33 mouse cellular contexts compared by ENCODE assay signal in genomic region chr2:93533891-93534290, GRCm38 (mm10). TPM values are rescaled to one million over a fixed set of nuclear protein-coding genes. Genes with fewer than 3 reads are reported as not detected.
"Had no signal": no experiment of that assay in that cellular context is flagged by ENCODE, and none has a peak within 500 bp of the region (broad histone marks: within the 10 kb centered on the region; RNA-seq: fewer than 3 reads in every experiment).

No protein-coding gene starts in this region.

- H3K36me3 ChIP-seq: limb, embryonic 10.5 days; limb, embryonic 12.5 days; limb, embryonic 13.5 days; limb, embryonic 15.5 days; liver, embryonic 12.5 days; liver, embryonic 13.5 days; liver, embryonic 15.5 days; lung, embryonic 15.5 days; midbrain, embryonic 10.5 days; midbrain, embryonic 12.5 days; midbrain, embryonic 13.5 days; midbrain, embryonic 15.5 days; neural tube, embryonic 12.5 days had no signal

- H3K4me1 ChIP-seq: liver, embryonic 12.5 days; liver, embryonic 13.5 days; liver, embryonic 15.5 days had no signal

- H3K27me3 ChIP-seq: liver, embryonic 12.5 days; liver, embryonic 13.5 days; liver, embryonic 15.5 days; lung, embryonic 15.5 days; midbrain, embryonic 12.5 days; midbrain, embryonic 13.5 days; midbrain, embryonic 15.5 days; neural tube, embryonic 12.5 days had no signal

- H3K4me3 ChIP-seq: left cerebral cortex, adult 2 months; limb, embryonic 10.5 days; limb, embryonic 12.5 days; limb, embryonic 13.5 days; limb, embryonic 15.5 days; liver, embryonic 12.5 days; liver, embryonic 13.5 days; liver, embryonic 15.5 days; lung, embryonic 15.5 days; megakaryocyte, embryonic 14.5 days; midbrain, embryonic 10.5 days; midbrain, embryonic 12.5 days; midbrain, embryonic 13.5 days; midbrain, embryonic 15.5 days; myocyte; neural tube, embryonic 12.5 days had no signal

- ATAC-seq: liver, embryonic 12.5 days; liver, postnatal 0 days; midbrain, embryonic 13.5 days; midbrain, embryonic 15.5 days; midbrain, embryonic 16.5 days had no signal

- DNase-seq: layer of hippocampus, postnatal 36 days; left cerebral cortex, postnatal 4 days; liver; liver, embryonic 13.5 days; liver, postnatal 0 days; lung, postnatal 10 days; lung, postnatal 14 days; midbrain, embryonic 14.5 days had no signal

- H3K4me2 ChIP-seq: limb, embryonic 12.5 days; limb, embryonic 13.5 days; limb, embryonic 15.5 days; liver, embryonic 11.5 days; liver, embryonic 12.5 days; liver, embryonic 13.5 days; liver, embryonic 15.5 days; lung, embryonic 15.5 days; midbrain, embryonic 11.5 days; midbrain, embryonic 12.5 days; midbrain, embryonic 13.5 days; midbrain, embryonic 15.5 days; neural tube, embryonic 12.5 days had no signal

- H3K9me3 ChIP-seq: limb, embryonic 10.5 days; limb, embryonic 12.5 days; limb, embryonic 13.5 days; limb, embryonic 15.5 days; liver, embryonic 12.5 days; liver, embryonic 13.5 days; liver, embryonic 15.5 days; lung, embryonic 15.5 days; megakaryocyte, embryonic 14.5 days; midbrain, embryonic 10.5 days; midbrain, embryonic 12.5 days; midbrain, embryonic 13.5 days; midbrain, embryonic 15.5 days; neural tube, embryonic 12.5 days had no signal

- H3K27ac ChIP-seq: left cerebral cortex, adult 2 months; limb, embryonic 10.5 days; limb, embryonic 12.5 days; limb, embryonic 13.5 days; limb, embryonic 15.5 days; liver, embryonic 12.5 days; liver, embryonic 13.5 days; liver, embryonic 14.5 days; liver, embryonic 15.5 days; lung, embryonic 15.5 days; macrophage; midbrain, embryonic 10.5 days; midbrain, embryonic 12.5 days; midbrain, embryonic 13.5 days; midbrain, embryonic 15.5 days; neural tube, embryonic 12.5 days had no signal

- H3K9ac ChIP-seq: limb, embryonic 12.5 days; limb, embryonic 13.5 days; limb, embryonic 15.5 days; liver, embryonic 12.5 days; liver, embryonic 13.5 days; liver, embryonic 14.5 days; liver, embryonic 15.5 days; liver, postnatal 0 days; lung, embryonic 15.5 days; midbrain, embryonic 12.5 days; midbrain, embryonic 13.5 days; midbrain, embryonic 15.5 days; neural tube, embryonic 12.5 days had no signal

RNA-seq across cellular contexts. Expression of gene Gm10803, which starts 26.5 kb away (rescaled TPM):
- polyA plus RNA-seq: limb, embryonic 10.5 days; limb, embryonic 11.5 days; limb, embryonic 12.5 days; limb, embryonic 13.5 days; limb, embryonic 15.5 days; liver, adult 2 months; liver, embryonic 11.5 days; liver, embryonic 12.5 days; liver, embryonic 13.5 days; liver, embryonic 14.5 days; liver, embryonic 15.5 days; liver, embryonic 16.5 days; liver, postnatal 0 days; lung, embryonic 15.5 days; macrophage; midbrain, embryonic 10.5 days; midbrain, embryonic 11.5 days; midbrain, embryonic 12.5 days; midbrain, embryonic 13.5 days; midbrain, embryonic 14.5 days; midbrain, embryonic 15.5 days; midbrain, embryonic 16.5 days; midbrain, postnatal 0 days; myocyte; neural tube, embryonic 11.5 days; neural tube, embryonic 12.5 days had no signal
